Mouse (Mus musculus): ENCODE measurements around the gene Gm26620. TPM values are rescaled to one million over a fixed set of nuclear protein-coding genes. Genes with fewer than 3 reads are reported as not detected.

Gm26620 gene
- 0.33 and 0.44 TPM in 2 replicates for polyA plus RNA-seq (2012; rRNA removed)

DNA sequence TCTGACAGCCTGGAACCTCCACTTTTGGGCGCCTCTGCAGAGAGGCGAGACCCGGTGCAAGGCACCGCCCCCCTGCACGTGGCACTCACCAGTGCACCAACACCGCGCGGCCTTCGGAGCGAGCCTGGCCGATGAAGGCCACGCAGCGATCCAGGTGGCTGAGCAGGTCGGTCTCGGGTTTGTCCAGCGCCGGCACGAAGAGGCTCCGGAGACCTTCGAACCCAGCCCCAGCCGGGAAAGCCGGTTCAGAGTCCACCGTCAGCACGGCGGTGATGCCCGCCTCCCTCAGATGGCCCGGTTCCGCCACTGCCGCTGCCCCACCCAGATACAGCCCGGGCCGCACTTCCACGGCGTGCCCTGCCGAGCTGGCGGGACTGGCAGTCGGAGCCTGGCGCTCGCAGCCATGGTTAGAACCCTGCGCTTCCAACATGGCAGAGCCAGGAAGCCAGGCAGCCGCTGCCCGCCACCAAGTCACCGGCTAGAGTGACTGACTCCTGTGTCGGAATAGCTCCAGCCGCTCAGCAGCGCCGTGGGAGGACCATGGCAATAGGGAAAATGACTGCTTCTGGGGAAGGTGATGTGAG lies at the start of gene Gm26620, which contains the start of gene Dusp12:
TSS of gene Gm26620 (plus strand) at position 88 of the 584 bp plus-strand sequence.
TSS of gene Dusp12 (minus strand) at position 563 of the 584 bp plus-strand sequence.

DNA sequence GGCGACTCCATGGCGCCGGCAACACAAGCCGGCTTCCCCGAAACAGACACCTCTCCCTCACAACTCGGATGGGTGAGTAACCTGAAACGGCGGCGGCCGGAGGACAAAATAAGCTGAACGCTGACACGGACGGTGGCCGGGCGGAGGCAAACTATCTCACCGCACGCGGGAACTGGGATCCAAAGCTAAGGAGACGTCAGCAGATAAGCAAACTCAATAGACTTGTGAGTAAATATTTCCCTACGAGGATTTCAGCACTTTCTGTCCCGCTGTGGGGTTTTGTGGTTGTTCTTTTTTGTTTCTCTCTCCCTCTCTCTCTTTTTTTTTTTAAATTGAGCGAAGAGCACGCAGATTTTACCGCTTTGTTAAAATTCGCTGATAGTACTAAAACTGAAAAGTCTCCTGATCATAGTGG lies 17.2 kb upstream of the Gm26620 start, which contains the start of gene Atf6:
TSS of gene Atf6 (minus strand) at position 81 of the 415 bp plus-strand sequence.

DNA sequence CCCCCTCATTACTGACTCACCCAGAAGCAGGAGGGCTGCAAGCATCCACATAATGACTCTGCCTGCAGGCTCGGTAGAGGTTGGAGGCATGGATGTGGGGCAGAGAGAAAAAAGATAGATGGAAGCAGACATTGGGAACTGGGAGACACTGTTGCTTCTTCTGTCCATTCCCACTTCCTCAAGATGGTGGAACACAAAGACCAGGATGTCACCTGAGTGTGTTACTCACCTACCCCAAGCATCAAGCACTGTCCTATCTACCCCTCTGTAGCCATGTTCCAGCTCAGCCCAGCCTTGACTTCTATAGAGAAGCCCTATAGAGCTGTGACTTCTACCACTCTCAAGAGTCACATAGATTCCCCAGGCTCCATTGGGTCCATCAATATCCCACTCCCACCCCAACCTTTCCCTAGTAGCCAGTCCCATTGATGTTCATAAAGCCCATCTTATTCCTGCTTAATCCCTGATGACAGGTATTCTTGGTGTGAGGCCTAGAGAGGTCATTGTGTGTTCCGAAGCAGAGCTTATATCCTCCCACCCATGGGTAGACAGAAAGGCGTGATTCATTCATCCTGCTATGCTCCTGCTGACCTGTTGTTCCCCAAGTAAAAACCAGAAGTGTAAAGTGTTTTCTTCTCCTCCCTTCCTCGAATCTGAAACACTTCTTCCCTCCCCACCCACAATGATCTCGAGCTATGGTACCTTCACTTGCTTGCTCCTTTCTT lies 28.2 kb downstream of the Gm26620 start, which contains the start of gene Fcrlb:
TSS of gene Fcrlb (minus strand) at position 51 of the 725 bp plus-strand sequence.

DNA sequence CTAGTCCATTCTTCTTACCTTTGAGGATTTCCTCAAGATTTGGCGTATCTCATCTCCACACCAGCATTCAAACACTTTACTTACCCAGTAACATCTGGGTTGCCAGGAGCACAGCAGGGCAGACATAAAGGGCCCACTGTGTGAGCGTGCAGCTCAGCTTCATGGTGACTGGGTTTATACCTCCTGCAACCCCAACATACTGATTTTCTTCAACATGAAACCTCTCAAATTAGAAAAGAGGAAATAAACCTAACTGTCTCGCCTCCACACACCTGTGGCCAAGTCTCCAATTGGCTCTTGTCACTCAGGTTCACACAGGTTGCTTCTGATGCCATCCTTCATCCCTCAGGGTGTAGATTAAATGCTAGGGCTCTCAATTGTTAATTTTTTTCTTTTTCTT lies 42.5 kb downstream of the Gm26620 start, which contains the start of gene Fcrla:
TSS of gene Fcrla (minus strand) at position 206 of the 400 bp plus-strand sequence.

Other genes starting within 250 kb of the Gm26620 start
- gene Olfml2b, start 240.5 kb upstream of the Gm26620 start, polyA plus RNA-seq (2012; rRNA removed) = 0.91 and 0.98 TPM in 2 replicates
- gene Atf6, start 17.3 kb upstream of the Gm26620 start, polyA plus RNA-seq (2012; rRNA removed) = 4.7 and 5.5 TPM in 2 replicates
- 13.8 and 16.3 TPM in 2 replicates for gene Dusp12, start 475 bp downstream of the Gm26620 start, polyA plus RNA-seq (2012; rRNA removed)
- 0.03 and 0.09 TPM in 2 replicates for gene Fcrlb, start 27.9 kb downstream of the Gm26620 start, polyA plus RNA-seq (2012; rRNA removed)
- gene Fcrla, start 42.5 kb downstream of the Gm26620 start, polyA plus RNA-seq (2012; rRNA removed) = 0.21 and 0.35 TPM in 2 replicates
- gene Fcgr2b, start 91.5 kb downstream of the Gm26620 start, polyA plus RNA-seq (2012; rRNA removed) = 2.3 and 3.0 TPM in 2 replicates
- 2.2 and 3.8 TPM in 2 replicates for gene Fcgr4, start 133.9 kb downstream of the Gm26620 start, polyA plus RNA-seq (2012; rRNA removed)
- 14.0 and 18.2 TPM in 2 replicates for gene Fcgr3, start 179.9 kb downstream of the Gm26620 start, polyA plus RNA-seq (2012; rRNA removed)
- 2.0 and 2.2 TPM in 2 replicates for gene Cfap126, start 228.9 kb downstream of the Gm26620 start, polyA plus RNA-seq (2012; rRNA removed)